Mouse (Mus musculus) liver, postnatal 0 days (tissue): ENCODE results near the gene Mocs1. TPM values are rescaled to one million over a fixed set of nuclear protein-coding genes. Genes with fewer than 3 reads are reported as not detected.

Source experiments
- ATAC-seq: fragments of 200-750 bp; cut with Nextera tagmentation; 2 replicates; pipeline ENCODE4 v1.8.0; 2017; ENCODE audit warnings: mild to moderate bottlenecking, moderate library complexity
- DNase-seq: peaks from one replicate; pipeline ENCODE4 v3.0.0-alpha.2; 2016
- H3K27ac ChIP-seq: fragments of 300-500 bp; sonication (generic); 2 replicates; pipeline ENCODE4 v1.5.1; 2014; ENCODE audit warnings: antibody characterized with exemption, moderate library complexity, mild to moderate bottlenecking, low read depth
- H3K27me3 ChIP-seq: fragments of 300-500 bp; sonication (generic); 2 replicates; pipeline ENCODE4 v1.6.1; 2014; ENCODE audit warnings: low read length, control low read depth, mixed read lengths; ENCODE audit not compliant: insufficient read depth
- H3K36me3 ChIP-seq: fragments of 300-500 bp; sonication (generic); replicated peaks from 2 replicates; pipeline ENCODE4 v1.6.1; 2014; ENCODE audit warnings: mild to moderate bottlenecking, control low read depth, low read length, moderate library complexity, mixed read lengths; ENCODE audit not compliant: insufficient read depth
- H3K4me1 ChIP-seq: fragments of 300-500 bp; sonication (generic); 2 replicates; pipeline ENCODE4 v1.6.1; 2014; ENCODE audit warnings: antibody characterized with exemption, mild to moderate bottlenecking, control low read depth; ENCODE audit not compliant: insufficient read depth
- H3K4me2 ChIP-seq: fragments of 300-500 bp; sonication (generic); 2 replicates; pipeline ENCODE4 v1.6.1; 2014; ENCODE audit warnings: low read depth, mild to moderate bottlenecking, low read length, moderate library complexity, mixed read lengths
- H3K4me3 ChIP-seq: fragments of 300-500 bp; sonication (generic); 2 replicates; pipeline ENCODE4 v1.5.1; 2014; ENCODE audit warnings: low read depth, low read length
- H3K9ac ChIP-seq: fragments of 300-500 bp; sonication (generic); replicated peaks from 2 replicates; pipeline ENCODE4 v1.6.1; 2014; ENCODE audit warnings: mild to moderate bottlenecking, moderate library complexity
- H3K9me3 ChIP-seq: fragments of 300-500 bp; sonication (generic); 2 replicates; pipeline ENCODE4 v1.6.1; 2016; ENCODE audit warnings: mild to moderate bottlenecking, control low read depth, low read length, mixed read lengths
- CTCF ChIP-seq: sonication (generic); IDR thresholded peaks from 2 replicates; pipeline ENCODE4 v1.5.1; 2016; ENCODE audit warnings: antibody characterized with exemption, low read depth
- EP300 ChIP-seq: IDR thresholded peaks from 2 replicates; pipeline ENCODE4 v1.6.1; 2016; ENCODE audit warnings: antibody characterized with exemption, low read depth, mild to moderate bottlenecking
- WGBS: fragments of 180-500 bp; shearing (Covaris S2); extraction: QIAGEN DNeasy Blood & Tissue Kit; methylation state at CpG from one replicate; pipeline ENCODE4 v1.1.7; 2014; ENCODE audit not compliant: insufficient replicate concordance; 5-methylcytosine and 5-hydroxymethylcytosine counted together
- polyA plus RNA-seq: library from polyadenylated mRNA; unstranded; fragments of >200 nt; fragmentation: Nextera tagmentation; extraction: Ambion mirVana; gene quantifications from 2 replicates; pipeline ENCODE4 v1.2.1, GENCODE M21; 2015

Mocs1 gene
- polyA plus RNA-seq, 1 experiment from 2014 or later = 8.8 TPM

GRCm38 (mm10) chr17:49464884-49465283 lies 36.7 kb downstream of the Mocs1 start:
- DNase-seq = no peak
- H3K9me3 ChIP-seq = no peaks in the 10 kb centered on the region
- WGBS = 61% methylated on average over 3 of the region's 3 CpGs
- H3K4me3 ChIP-seq = no peak overlapping the region
- ATAC-seq = no peak
- 0 out of 2 replicates have a peak, but pooled peaks cover 4% of the 10 kb centered on the region for H3K4me1 ChIP-seq
- peak; percentile 63 for TF ChIP-seq EP300
- no peak for TF ChIP-seq CTCF
- H3K27me3 ChIP-seq = no peaks in the 10 kb centered on the region
- no peak overlapping the region for H3K4me2 ChIP-seq
- no peaks in the 10 kb centered on the region for H3K36me3 ChIP-seq
- no peak overlapping the region for H3K9ac ChIP-seq
- H3K27ac ChIP-seq = no peak overlapping the region

- H3K4me3 ChIP-seq = no peak overlapping the region
- WGBS = 31% methylated on average over 4 of the region's 4 CpGs
- no peaks in the 10 kb centered on the region for H3K36me3 ChIP-seq
- no peak overlapping the region for H3K27ac ChIP-seq
- H3K4me2 ChIP-seq = no peak overlapping the region
- no peaks in the 10 kb centered on the region for H3K27me3 ChIP-seq
- peak; percentile 74 for DNase-seq
- no peak for ATAC-seq
- H3K9me3 ChIP-seq = no peaks in the 10 kb centered on the region
- 0 out of 2 replicates have a peak, but pooled peaks cover 4% of the 10 kb centered on the region for H3K4me1 ChIP-seq
- no peak for TF ChIP-seq EP300
- TF ChIP-seq CTCF = peak; percentile 93
- no peak overlapping the region for H3K9ac ChIP-seq
These were observed 40.1 kb downstream of the Mocs1 start for GRCm38 (mm10) chr17:49468223-49468622.

GRCm38 (mm10) chr17:49472626-49473025 lies 44.5 kb downstream of the Mocs1 start:
- 66% methylated on average over 8 of the region's 8 CpGs for WGBS

GRCm38 (mm10) chr17:49474051-49474450 lies 45.9 kb downstream of the Mocs1 start:
- Histone ChIP-seq H3K9me3 (no peaks in the 10 kb centered on the region), H3K27ac (no peak overlapping the region), H3K4me1 (no peaks in the 10 kb centered on the region), H3K9ac (no peak overlapping the region), H3K4me2 (no peak overlapping the region), H3K27me3 (no peaks in the 10 kb centered on the region), H3K36me3 (no peaks in the 10 kb centered on the region), H3K4me3 (no peak overlapping the region)
- ATAC-seq (no peak), DNase-seq (no peak)
- no peak for TF ChIP-seq CTCF
- no peak for TF ChIP-seq EP300
- 55% methylated on average over 4 of the region's 4 CpGs for WGBS

More at GRCm38 (mm10) chr17:49472626-49473025, 44.5 kb downstream of the Mocs1 start:
- H3K4me2 ChIP-seq = no peak overlapping the region
- H3K9ac ChIP-seq = no peak overlapping the region
- no peak overlapping the region for H3K27ac ChIP-seq
- ATAC-seq = no peak
- no peak for TF ChIP-seq EP300
- TF ChIP-seq CTCF = no peak
- no peaks in the 10 kb centered on the region for H3K9me3 ChIP-seq
- no peaks in the 10 kb centered on the region for H3K4me1 ChIP-seq
- no peak for DNase-seq
- H3K36me3 ChIP-seq = no peaks in the 10 kb centered on the region
- no peaks in the 10 kb centered on the region for H3K27me3 ChIP-seq
- H3K4me3 ChIP-seq = no peak overlapping the region

GRCm38 (mm10) chr17:49475174-49475573 lies 47.0 kb downstream of the Mocs1 start:
- H3K36me3 ChIP-seq = no peaks in the 10 kb centered on the region
- no peaks in the 10 kb centered on the region for H3K27me3 ChIP-seq
- no peaks in the 10 kb centered on the region for H3K9me3 ChIP-seq
- no peaks in the 10 kb centered on the region for H3K4me1 ChIP-seq
- no peak overlapping the region for H3K9ac ChIP-seq
- whole genome bisulfite sequencing = 58% methylated on average over 1 of the region's 1 CpGs
- ATAC-seq (no peak), DNase-seq (no peak)
- no peak for TF ChIP-seq EP300
- TF ChIP-seq CTCF = no peak
- H3K4me2 ChIP-seq = no peak overlapping the region
- no peak overlapping the region for H3K4me3 ChIP-seq
- no peak overlapping the region for H3K27ac ChIP-seq

- ATAC-seq (no peak), DNase-seq (no peak)
- Histone ChIP-seq H3K9ac (no peak overlapping the region), H3K27ac (no peak overlapping the region), H3K36me3 (no peaks in the 10 kb centered on the region), H3K9me3 (no peaks in the 10 kb centered on the region), H3K4me2 (no peak overlapping the region), H3K4me1 (no peaks in the 10 kb centered on the region), H3K4me3 (no peak overlapping the region), H3K27me3 (no peaks in the 10 kb centered on the region)
- 58% methylated on average over 4 of the region's 4 CpGs for WGBS
- TF ChIP-seq EP300 = no peak
- no peak for TF ChIP-seq CTCF
These were observed 49.2 kb downstream of the Mocs1 start for GRCm38 (mm10) chr17:49477370-49477769.

GRCm38 (mm10) chr17:49481876-49482275 lies 53.7 kb downstream of the Mocs1 start:
- Histone ChIP-seq H3K4me3 (no peak overlapping the region), H3K9me3 (no peaks in the 10 kb centered on the region), H3K36me3 (no peaks in the 10 kb centered on the region), H3K9ac (no peak overlapping the region), H3K27me3 (no peaks in the 10 kb centered on the region), H3K4me1 (no peaks in the 10 kb centered on the region), H3K27ac (no peak overlapping the region), H3K4me2 (no peak overlapping the region)
- 68% methylated on average over 3 of the region's 3 CpGs for WGBS
- no peak for DNase-seq
- ATAC-seq = no peak
- no peak for TF ChIP-seq EP300
- no peak for TF ChIP-seq CTCF
